Comparison of ENCODE assay signal across 12 mouse cellular contexts in genomic region chr14:41052481-41052880, GRCm38 (mm10). TPM values are rescaled to one million over a fixed set of nuclear protein-coding genes. Genes with fewer than 3 reads are reported as not detected.
A peak's percentile ranks its signal among the peaks of the same experiment; 100 is the strongest.
DNase-seq lines count a peak whose midpoint lies in the region; ATAC-seq lines count a peak whose summit lies in the region.
"Had no signal": no experiment of that assay in that cellular context is flagged by ENCODE, and none has a peak within 500 bp of the region (broad histone marks: within the 10 kb centered on the region; RNA-seq: fewer than 3 reads in every experiment).

No protein-coding gene starts in this region.

- no peak for ATAC-seq in hindbrain, embryonic 11.5 days (ENCODE audit: low FRiP score)
- no peak for ATAC-seq in hindbrain, embryonic 16.5 days
- ATAC-seq: forebrain, embryonic 14.5 days had no signal

- WGBS in hindbrain, embryonic 11.5 days, result 80% methylated on average over 5 of the region's 5 CpGs
- 78% methylated on average over 5 of the region's 5 CpGs for WGBS in hindbrain, embryonic 16.5 days

- H3K4me1 ChIP-seq in hindbrain, embryonic 11.5 days (replicated peaks; ENCODE audit: control insufficient read depth, insufficient read depth, low read length), result no peaks in the 10 kb centered on the region
- no peaks in the 10 kb centered on the region for H3K4me1 ChIP-seq in hindbrain, embryonic 16.5 days (ENCODE audit: control insufficient read depth, insufficient read depth, low read depth, low read length)
- H3K4me1 ChIP-seq: hindbrain, embryonic 15.5 days; liver, embryonic 15.5 days had no signal

- H3K4me2 ChIP-seq in hindbrain, embryonic 11.5 days (replicated peaks; ENCODE audit: low read depth, low read length), result no peak overlapping the region
- H3K4me2 ChIP-seq in hindbrain, embryonic 16.5 days (ENCODE audit: low read length), result no peak overlapping the region
- H3K4me2 ChIP-seq: hindbrain, embryonic 15.5 days; liver, embryonic 15.5 days had no signal

- H3K36me3 ChIP-seq in hindbrain, embryonic 11.5 days (ENCODE audit: control insufficient read depth, insufficient read depth, low read length), result no peaks in the 10 kb centered on the region
- H3K36me3 ChIP-seq in hindbrain, embryonic 16.5 days (ENCODE audit: control insufficient read depth, insufficient read depth, low read length), result no peaks in the 10 kb centered on the region
- H3K36me3 ChIP-seq: G1E; hindbrain, embryonic 15.5 days; liver, embryonic 15.5 days had no signal

- peak; percentile 10 for DNase-seq in hindbrain, embryonic 11.5 days (ENCODE audit: low spot score)
- DNase-seq in retina, embryonic 14.5 days (ENCODE audit: low spot score), result peak; percentile 8
- no peak for DNase-seq in retina, postnatal 1 day
- DNase-seq in ZHBTc4 (ENCODE audit: low read depth, low spot score), result peak; percentile 39
- DNase-seq in naive thymus-derived CD4-positive, alpha-beta T cell, adult 2 months (ENCODE audit: low read depth), result peak; percentile 24
- no peak for DNase-seq in right cerebral cortex, postnatal 36 days (ENCODE audit: low spot score in 2 of 2)
- no peak for DNase-seq in ovary, postnatal 14 days (ENCODE audit: low spot score)

- no peak overlapping the region for H3K27ac ChIP-seq in hindbrain, embryonic 11.5 days (ENCODE audit: low read depth, low read length)
- H3K27ac ChIP-seq in hindbrain, embryonic 16.5 days (ENCODE audit: low read depth, low read length), result no peak overlapping the region
- H3K27ac ChIP-seq: hindbrain, embryonic 15.5 days; liver, embryonic 15.5 days had no signal

- no peak overlapping the region for H3K9ac ChIP-seq in hindbrain, embryonic 11.5 days (ENCODE audit: low read depth, low read length)
- no peak overlapping the region for H3K9ac ChIP-seq in hindbrain, embryonic 16.5 days (ENCODE audit: low read depth, low read length)
- H3K9ac ChIP-seq: hindbrain, embryonic 15.5 days; liver, embryonic 15.5 days had no signal

- H3K27me3 ChIP-seq in hindbrain, embryonic 11.5 days (ENCODE audit: control insufficient read depth, insufficient read depth, low read length), result no peaks in the 10 kb centered on the region
- H3K27me3 ChIP-seq in hindbrain, embryonic 16.5 days (replicated peaks; ENCODE audit: control insufficient read depth, insufficient read depth, low read length), result no peaks in the 10 kb centered on the region
- H3K27me3 ChIP-seq: hindbrain, embryonic 15.5 days; liver, embryonic 15.5 days had no signal

- no peaks in the 10 kb centered on the region for H3K9me3 ChIP-seq in hindbrain, embryonic 11.5 days (ENCODE audit: control insufficient read depth, low read length)
- H3K9me3 ChIP-seq in hindbrain, embryonic 16.5 days (ENCODE audit: control insufficient read depth, low read length), result no peaks in the 10 kb centered on the region
- H3K9me3 ChIP-seq: G1E; hindbrain, embryonic 15.5 days; liver, embryonic 15.5 days had no signal

- H3K4me3 ChIP-seq in hindbrain, embryonic 11.5 days (ENCODE audit: low read depth, low read length), result no peak overlapping the region
- H3K4me3 ChIP-seq in hindbrain, embryonic 16.5 days (ENCODE audit: low read length), result no peak overlapping the region
- H3K4me3 ChIP-seq: hindbrain, embryonic 15.5 days; liver, embryonic 15.5 days had no signal

RNA-seq across cellular contexts. Expression of gene Dydc2, which starts 16.5 kb away (rescaled TPM):
- 0.32 and 0.93 TPM in 2 replicates for polyA plus RNA-seq in hindbrain, embryonic 11.5 days (2014; fragmentation: Nextera tagmentation; extraction: Ambion mirVana)
- polyA plus RNA-seq in hindbrain, embryonic 16.5 days (2015; fragmentation: Nextera tagmentation; extraction: Ambion mirVana), result 1.4 and 1.5 TPM in 2 replicates
- polyA plus RNA-seq: G1E; liver, embryonic 15.5 days had no signal

RNA-seq across cellular contexts. Expression of gene Dydc1, which starts 20.2 kb away (rescaled TPM):
- polyA plus RNA-seq in hindbrain, embryonic 11.5 days (2014; fragmentation: Nextera tagmentation; extraction: Ambion mirVana), result 0.63 TPM in 1 of 2 replicates, not detected in the other
- polyA plus RNA-seq in hindbrain, embryonic 16.5 days (2015; fragmentation: Nextera tagmentation; extraction: Ambion mirVana), result 0.26 TPM in 2 replicates
- polyA plus RNA-seq: G1E; hindbrain, embryonic 15.5 days; liver, embryonic 15.5 days had no signal

RNA-seq across cellular contexts. Expression of gene Fam213a, which starts 38.9 kb away (rescaled TPM):
- 54.9 and 65.8 TPM in 2 replicates for polyA plus RNA-seq in hindbrain, embryonic 11.5 days (2014; fragmentation: Nextera tagmentation; extraction: Ambion mirVana)
- polyA plus RNA-seq in hindbrain, embryonic 16.5 days (2015; fragmentation: Nextera tagmentation; extraction: Ambion mirVana), result 110 and 123 TPM in 2 replicates

RNA-seq across cellular contexts. Expression of gene Mat1a, which starts 52.4 kb away (rescaled TPM):
- not detected in 2 replicates for polyA plus RNA-seq in hindbrain, embryonic 11.5 days (2014; fragmentation: Nextera tagmentation; extraction: Ambion mirVana)
- not detected in 2 replicates for polyA plus RNA-seq in hindbrain, embryonic 16.5 days (2015; fragmentation: Nextera tagmentation; extraction: Ambion mirVana)
- polyA plus RNA-seq: forebrain, embryonic 14.5 days; G1E; hindbrain, embryonic 15.5 days had no signal

Comparison
In these comparisons a context has a peak if more than half of its experiments do, and no peak if none do; other contexts are left out.
1. DNase-seq: peak in hindbrain, embryonic 11.5 days (single experiment), retina, embryonic 14.5 days (single experiment), ZHBTc4 (single experiment) and naive thymus-derived CD4-positive, alpha-beta T cell, adult 2 months (single experiment); none in retina, postnatal 1 day (single experiment), right cerebral cortex, postnatal 36 days (0 of 2) and ovary, postnatal 14 days (single experiment).